Mouse (Mus musculus): Measurements from ENCODE around the gene Rnf4.

GRCm38 (mm10) chr5:34352084-34352631 lies 16.1 kb downstream of the Rnf4 start:
- TF ChIP-seq CTCF (conservative IDR thresholded peaks at IDR 0.05; ENCODE audit: insufficient read depth, insufficient read length, low read depth, low read length): no peak
- no peak for TF ChIP-seq POLR2A (IDR thresholded peaks at IDR 0.05; ENCODE audit: low read depth, low read length)
